Mouse (Mus musculus) brain, embryonic 14.5 days (tissue): ENCODE measurements at regions not wholly inside any gene's neighbourhood (a gene's known extent, or its start where the extent isn't known, plus 50 kb on each side); places are given as distances from the start of the nearest gene placed in this dataset.

ENCODE experiments used
- DNase-seq: peaks from one replicate; pipeline ENCODE4 v3.0.0-alpha.2; 2011; ENCODE audit warnings: low read depth
- CTCF ChIP-seq: fragments of 200-500 bp; IDR thresholded peaks from 2 replicates; pipeline ENCODE4 v1.5.1; 2012; ENCODE audit warnings: inconsistent platforms, mild to moderate bottlenecking, moderate library complexity, borderline replicate concordance; ENCODE audit not compliant: insufficient read depth, insufficient read length; ENCODE audit errors: extremely low read depth
- POLR2A ChIP-seq: fragments of 200-500 bp; IDR thresholded peaks from 2 replicates; pipeline ENCODE4 v1.6.1; 2012; ENCODE audit warnings: mild to moderate bottlenecking, inconsistent platforms, borderline replicate concordance; ENCODE audit not compliant: poor library complexity, insufficient read depth, insufficient read length, severe bottlenecking; ENCODE audit errors: extremely low read depth

GRCm38 (mm10) chr17:15207182-15208029 is 166.1 kb upstream of the Gm3448 start:
- DNase-seq = peak; percentile 84
- no peak for TF ChIP-seq POLR2A
- TF ChIP-seq CTCF = no peak

- DNase-seq = no peak
- TF ChIP-seq POLR2A (no peak), CTCF (no peak)
Measured at GRCm38 (mm10) chr17:15205799-15206198, 164.5 kb upstream of the Gm3448 start.

- DNase-seq = no peak
- no peak for TF ChIP-seq CTCF
- no peak for TF ChIP-seq POLR2A
Measured at GRCm38 (mm10) chr17:15204524-15204923, 163.2 kb upstream of the Gm3448 start.

- DNase-seq = peak; percentile 62
- TF ChIP-seq CTCF (no peak), POLR2A (no peak)
Measured at GRCm38 (mm10) chr17:15199235-15199634, 157.9 kb upstream of the Gm3448 start.

- DNase-seq = no peak
- TF ChIP-seq POLR2A (no peak), CTCF (no peak)
Measured at GRCm38 (mm10) chr17:15197361-15197760, 156.0 kb upstream of the Gm3448 start.

GRCm38 (mm10) chr17:15195819-15196218 is 154.5 kb upstream of the Gm3448 start:
- TF ChIP-seq CTCF (no peak), POLR2A (no peak)
- no peak for DNase-seq

GRCm38 (mm10) chr17:15194894-15195461 is 153.6 kb upstream of the Gm3448 start:
- peak; percentile 92 for DNase-seq

GRCm38 (mm10) chr17:15193831-15194230 is 152.5 kb upstream of the Gm3448 start:
- no peak for TF ChIP-seq CTCF
- no peak for TF ChIP-seq POLR2A
- DNase-seq = peak; percentile 53

More at GRCm38 (mm10) chr17:15194894-15195461, 153.6 kb upstream of the Gm3448 start:
- no peak for TF ChIP-seq POLR2A
- TF ChIP-seq CTCF = no peak

- TF ChIP-seq POLR2A (no peak), CTCF (no peak)
- no peak for DNase-seq
Measured at GRCm38 (mm10) chr17:15192840-15193239, 151.5 kb upstream of the Gm3448 start.

GRCm38 (mm10) chr17:15185217-15185616 is 143.9 kb upstream of the Gm3448 start:
- DNase-seq = peak; percentile 83
- TF ChIP-seq CTCF (no peak), POLR2A (no peak)

- DNase-seq = no peak
- no peak for TF ChIP-seq POLR2A
- TF ChIP-seq CTCF = no peak
Measured at GRCm38 (mm10) chr17:15183800-15184199, 142.5 kb upstream of the Gm3448 start.
